Mouse (Mus musculus) liver, adult 2 months (tissue): ENCODE data around the gene Fkbp3. TPM values are rescaled to one million over a fixed set of nuclear protein-coding genes. Genes with fewer than 3 reads are reported as not detected.
A peak's percentile ranks its signal among the peaks of the same experiment; 100 is the strongest.

Experiments
- DNase-seq: peaks from one replicate; pipeline ENCODE4 v3.0.0-alpha.2; 2011; ENCODE audit warnings: low read depth, low spot score; ENCODE audit errors: extremely low read depth
- H3K27ac ChIP-seq: fragments of 200-500 bp; replicated peaks from 2 replicates; pipeline ENCODE4 v1.5.1; 2012; ENCODE audit warnings: low read depth, mild to moderate bottlenecking, control low read depth, inconsistent platforms, low read length; ENCODE audit not compliant: insufficient read depth
- H3K27me3 ChIP-seq: fragments of 200-500 bp; 2 replicates; pipeline ENCODE4 v1.6.1; 2012; ENCODE audit warnings: mild to moderate bottlenecking, moderate library complexity, low read length, inconsistent platforms; ENCODE audit not compliant: control insufficient read depth, insufficient read depth
- H3K36me3 ChIP-seq: fragments of 200-500 bp; 2 replicates; pipeline ENCODE4 v1.6.1; 2012; ENCODE audit warnings: low read length, inconsistent platforms; ENCODE audit not compliant: control insufficient read depth, insufficient read depth
- H3K4me1 ChIP-seq: fragments of 200-500 bp; 2 replicates; pipeline ENCODE4 v1.6.1; 2011; ENCODE audit warnings: low read length; ENCODE audit not compliant: control insufficient read depth, insufficient read depth
- H3K4me3 ChIP-seq: fragments of 200-500 bp; 2 replicates; pipeline ENCODE4 v1.5.1; 2011; ENCODE audit warnings: low read depth, mild to moderate bottlenecking, control low read depth, low read length, moderate library complexity; ENCODE audit not compliant: insufficient read depth
- H3K79me2 ChIP-seq: fragments of 200-500 bp; 2 replicates; pipeline ENCODE4 v1.6.1; 2012; ENCODE audit warnings: inconsistent platforms, mild to moderate bottlenecking, low read length, moderate library complexity; ENCODE audit not compliant: control insufficient read depth, insufficient read depth
- H3K9ac ChIP-seq: fragments of 200-500 bp; 2 replicates; pipeline ENCODE4 v1.6.1; 2012; ENCODE audit warnings: low read depth, mild to moderate bottlenecking, control low read depth, inconsistent platforms, low read length
- CTCF ChIP-seq: fragments of 200-500 bp; IDR thresholded peaks from 2 replicates; pipeline ENCODE4 v1.5.1; 2011; ENCODE audit warnings: low read depth, low read length, control low read depth
- POLR2A ChIP-seq: fragments of 200-500 bp; IDR thresholded peaks from 2 replicates; pipeline ENCODE4 v1.6.1; 2011; ENCODE audit warnings: low read length, control low read depth; ENCODE audit not compliant: insufficient read depth; ENCODE audit errors: extremely low read depth
- WGBS: fragments of 180-500 bp; shearing (Covaris S2); methylation state at CpG from one replicate; pipeline ENCODE4 v1.1.7; 2018; 5-methylcytosine and 5-hydroxymethylcytosine counted together
- polyA plus RNA-seq: library from polyadenylated mRNA; depleted of rRNA; stranded (reverse); fragments of >200 nt; gene quantifications from 2 replicates; pipeline ENCODE4 v1.2.3, GENCODE M21; 2012
- total RNA-seq: library from RNA; depleted of rRNA; stranded (reverse); fragments of >200 nt; gene quantifications from 2 replicates; pipeline ENCODE4 v1.2.3, GENCODE M21; 2014

Fkbp3 gene
- total and polyA plus RNA-seq, 2 experiments, result 25.2 to 30.6 TPM

- no peaks in the 10 kb centered on the region for H3K79me2 ChIP-seq
- H3K4me3 ChIP-seq, result no peak overlapping the region
- no peak overlapping the region for H3K27ac ChIP-seq
- TF ChIP-seq CTCF, result no peak
- TF ChIP-seq POLR2A, result no peak
- DNase-seq, result no peak
- H3K9ac ChIP-seq, result no peak overlapping the region
- H3K36me3 ChIP-seq, result peaks cover 6% of the 10 kb centered on the region; the same call in 1 of the 2 replicates
- no peaks in the 10 kb centered on the region for H3K27me3 ChIP-seq
- H3K4me1 ChIP-seq, result no peaks in the 10 kb centered on the region
- WGBS, result 88% methylated on average over 3 of the region's 3 CpGs
Observed at GRCm38 (mm10) chr12:65111503-65111902, 37.7 kb upstream of the Fkbp3 start.

DNA sequence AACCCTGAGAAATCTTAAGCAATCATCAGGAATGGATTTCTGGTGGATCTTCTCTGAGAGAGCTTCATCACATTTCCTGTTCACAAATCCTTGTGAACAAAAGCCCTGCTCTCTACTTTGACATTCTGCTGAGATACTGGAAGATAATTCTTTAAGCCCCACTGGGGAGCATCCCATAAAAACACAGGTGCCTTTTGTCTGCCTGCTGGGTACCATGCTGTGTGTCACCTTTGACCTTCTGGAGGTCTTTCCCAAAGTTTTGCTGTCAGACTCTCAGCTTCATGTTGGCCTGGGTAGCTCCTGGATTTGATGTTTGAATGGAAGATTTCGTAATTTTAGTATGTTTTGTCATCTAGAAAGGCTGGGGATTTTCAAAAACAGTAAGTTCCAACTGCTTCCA lies 34.9 kb upstream of the Fkbp3 start:
- TF ChIP-seq CTCF (no peak), POLR2A (no peak)
- 85% methylated on average over 1 of the region's 1 CpGs for WGBS
- H3K36me3 ChIP-seq, result peaks cover 18% of the 10 kb centered on the region
- H3K9ac ChIP-seq, result no peak overlapping the region
- no peak overlapping the region for H3K27ac ChIP-seq
- no peak overlapping the region for H3K4me3 ChIP-seq
- no peaks in the 10 kb centered on the region for H3K79me2 ChIP-seq
- no peaks in the 10 kb centered on the region for H3K27me3 ChIP-seq
- no peaks in the 10 kb centered on the region for H3K4me1 ChIP-seq
- DNase-seq, result no peak

DNA sequence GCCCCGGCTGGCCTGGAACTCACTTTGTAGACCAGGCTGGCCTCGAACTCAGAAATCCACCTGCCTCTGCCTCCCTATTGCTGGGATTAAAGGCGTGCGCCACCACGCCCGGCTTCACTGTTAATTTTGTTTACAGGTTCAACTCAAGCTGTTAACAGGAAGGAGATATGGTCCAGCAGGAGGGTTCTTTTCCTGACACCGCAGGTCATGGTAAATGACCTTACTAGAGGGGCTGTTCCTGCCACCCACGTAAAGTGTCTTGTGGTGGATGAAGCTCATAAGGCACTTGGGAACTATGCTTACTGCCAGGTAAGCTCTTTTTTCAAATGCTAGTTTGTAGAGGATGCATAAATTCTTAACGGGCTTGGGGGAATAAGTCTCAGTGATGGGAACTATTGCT lies 3.1 kb upstream of the Fkbp3 start:
- H3K36me3 ChIP-seq, result no peaks in the 10 kb centered on the region
- no peak for DNase-seq
- H3K27ac ChIP-seq, result no peak overlapping the region
- H3K9ac ChIP-seq, result no peak overlapping the region
- WGBS, result 85% methylated on average over 9 of the region's 9 CpGs
- H3K4me3 ChIP-seq, result no peak overlapping the region
- H3K4me1 ChIP-seq, result peaks cover 5% of the 10 kb centered on the region; the same call in 1 of the 2 replicates
- no peaks in the 10 kb centered on the region for H3K27me3 ChIP-seq
- TF ChIP-seq POLR2A (no peak), CTCF (no peak)
- H3K79me2 ChIP-seq, result no peaks in the 10 kb centered on the region; the same call in 1 of the 2 replicates

GRCm38 (mm10) chr12:65075733-65076310 lies 2.0 kb upstream of the Fkbp3 start:
- H3K9ac ChIP-seq, result peak overlapping the region; percentile 80
- H3K27ac ChIP-seq, result no peak overlapping the region
- no peaks in the 10 kb centered on the region for H3K36me3 ChIP-seq
- peaks cover 5% of the 10 kb centered on the region; the same call in 1 of the 2 replicates for H3K4me1 ChIP-seq
- under 1% methylated on average over 41 of the region's 41 CpGs for WGBS
- H3K4me3 ChIP-seq, result peak overlapping the region; percentile 84
- H3K27me3 ChIP-seq, result no peaks in the 10 kb centered on the region
- no peak for DNase-seq
- no peak for TF ChIP-seq POLR2A
- TF ChIP-seq CTCF, result no peak
- no peaks in the 10 kb centered on the region; the same call in 1 of the 2 replicates for H3K79me2 ChIP-seq

DNA sequence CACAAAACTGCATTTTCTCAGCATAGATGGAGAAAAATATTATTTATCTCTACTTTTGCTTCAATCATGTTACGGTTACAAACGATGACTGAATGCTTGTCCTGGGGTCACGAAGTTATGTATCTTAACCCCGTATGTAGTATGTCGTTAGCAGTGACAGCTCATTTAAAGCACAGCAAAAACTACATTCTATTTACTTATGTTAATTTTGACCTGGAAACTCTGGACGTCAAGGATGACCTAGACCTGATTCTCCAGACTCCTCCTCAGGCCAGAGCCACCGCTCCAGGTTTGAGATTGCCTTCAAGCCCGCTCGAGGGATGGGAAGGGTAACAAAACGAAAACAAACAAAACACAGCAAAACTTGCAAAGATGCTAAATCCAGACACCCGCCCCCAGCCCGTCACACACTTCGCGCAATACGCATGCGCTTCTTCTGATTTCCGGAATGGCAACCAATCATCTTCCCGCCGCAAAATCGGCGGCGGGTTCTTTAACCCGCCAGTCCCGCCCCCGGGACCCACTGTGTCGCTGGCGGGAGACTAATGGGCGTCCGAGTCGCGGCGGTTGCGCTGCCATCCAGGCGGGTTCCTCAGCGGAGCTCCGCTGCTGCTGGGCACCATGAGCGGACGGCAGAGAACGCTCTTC lies 1.4 kb upstream of the Fkbp3 start, which contains the start of gene Fancm:
Gene Fancm (plus strand): TSS at position 519 of the 648 bp plus-strand sequence.
- H3K79me2 ChIP-seq, result no peaks in the 10 kb centered on the region; the same call in 1 of the 2 replicates
- H3K36me3 ChIP-seq, result no peaks in the 10 kb centered on the region
- peak within 1 kb of the TSS; percentile 65; the same call in 1 of the 2 replicates for H3K27ac ChIP-seq
- TF ChIP-seq POLR2A (peak; percentile 34; the same call in 1 of the 2 replicates), CTCF (no peak)
- peaks cover 5% of the 10 kb centered on the region; the same call in 1 of the 2 replicates for H3K4me1 ChIP-seq
- peak; percentile 82 for DNase-seq
- peak within 1 kb of the TSS; percentile 84 for H3K4me3 ChIP-seq
- H3K27me3 ChIP-seq, result no peaks in the 10 kb centered on the region
- H3K9ac ChIP-seq, result peak within 1 kb of the TSS; percentile 80
- WGBS, result under 1% methylated on average over 39 of the region's 39 CpGs
